Comparison of ENCODE assay signal across 10 mouse cellular contexts in the genomic region with DNA sequence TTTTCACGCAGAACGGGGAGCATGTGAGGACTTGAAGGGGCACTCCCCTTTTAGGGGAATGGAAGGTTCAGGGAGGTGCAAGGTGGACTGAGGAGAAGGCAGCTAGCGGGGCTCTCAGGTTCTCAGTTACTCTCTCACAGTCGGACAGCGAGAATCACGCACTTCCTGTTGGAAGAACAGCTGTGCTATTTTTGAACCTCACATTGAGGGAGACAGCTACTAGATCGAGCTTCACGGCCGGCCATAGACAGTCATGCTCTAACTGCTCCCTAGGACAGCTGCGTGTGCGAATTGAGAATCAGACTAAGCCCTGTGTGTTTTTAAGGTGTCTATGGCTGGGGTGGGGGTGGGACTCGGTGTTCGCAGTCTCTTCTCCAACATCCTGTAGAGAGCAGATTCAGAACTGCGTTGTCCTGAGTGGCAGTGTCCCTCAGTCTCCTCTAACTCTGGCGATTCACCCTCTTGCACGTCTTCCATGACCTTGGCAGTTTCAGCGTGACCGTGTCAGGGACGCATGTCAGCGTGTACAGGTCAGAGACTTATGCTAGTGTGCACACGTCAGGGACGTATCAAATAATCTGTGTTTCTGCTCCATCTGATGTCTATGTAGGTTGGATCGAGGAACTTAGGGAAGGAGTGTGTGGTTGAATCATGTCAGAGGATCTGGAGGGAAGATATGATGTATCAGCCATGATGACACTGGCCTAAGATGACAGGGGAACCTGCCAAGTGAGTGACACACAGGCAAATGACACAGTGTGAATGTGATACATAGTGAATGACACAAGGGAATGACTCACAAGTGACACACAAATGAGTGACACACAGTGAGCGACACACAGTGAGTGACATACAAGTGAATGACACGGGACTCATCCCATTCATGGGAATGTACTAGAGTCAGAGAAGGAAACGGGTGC.
DNase-seq lines count a peak whose midpoint lies in the region; ATAC-seq and TF ChIP-seq lines count a peak whose summit lies in the region.
"Had no signal": no experiment of that assay in that cellular context is flagged by ENCODE, and none has a peak within 500 bp of the region (broad histone marks: within the 10 kb centered on the region; RNA-seq: fewer than 3 reads in every experiment).

No protein-coding gene starts in this region.

- no peak overlapping the region for H3K9ac ChIP-seq in kidney, postnatal 0 days (ENCODE audit: low read depth, low read length)
- no peak overlapping the region for H3K9ac ChIP-seq in intestine, embryonic 15.5 days
- H3K9ac ChIP-seq: embryonic facial prominence, embryonic 12.5 days; limb, embryonic 15.5 days had no signal

- no peak overlapping the region for H3K4me3 ChIP-seq in kidney, postnatal 0 days (replicated peaks; ENCODE audit: low read depth, low read length)
- no peak overlapping the region for H3K4me3 ChIP-seq in intestine, embryonic 15.5 days (replicated peaks)
- H3K4me3 ChIP-seq: embryonic facial prominence, embryonic 12.5 days; limb, embryonic 15.5 days had no signal

- TF ChIP-seq CTCF in kidney, postnatal 0 days (IDR thresholded peaks at IDR 0.05; ENCODE audit: low read depth), result no peak

- no peak overlapping the region for H3K27ac ChIP-seq in kidney, postnatal 0 days
- no peak overlapping the region for H3K27ac ChIP-seq in intestine, embryonic 15.5 days
- H3K27ac ChIP-seq: embryonic facial prominence, embryonic 12.5 days; limb, embryonic 15.5 days had no signal

- no peaks in the 10 kb centered on the region for H3K36me3 ChIP-seq in kidney, postnatal 0 days (ENCODE audit: insufficient read depth, low read length)
- no peaks in the 10 kb centered on the region for H3K36me3 ChIP-seq in intestine, embryonic 15.5 days
- H3K36me3 ChIP-seq: embryonic facial prominence, embryonic 12.5 days; limb, embryonic 15.5 days had no signal

- no peaks in the 10 kb centered on the region for H3K9me3 ChIP-seq in kidney, postnatal 0 days (replicated peaks; ENCODE audit: low read length)
- no peaks in the 10 kb centered on the region for H3K9me3 ChIP-seq in intestine, embryonic 15.5 days
- H3K9me3 ChIP-seq: embryonic facial prominence, embryonic 12.5 days; limb, embryonic 15.5 days had no signal

- H3K27me3 ChIP-seq in kidney, postnatal 0 days (ENCODE audit: insufficient read depth, low read length), result no peaks in the 10 kb centered on the region
- no peaks in the 10 kb centered on the region for H3K27me3 ChIP-seq in intestine, embryonic 15.5 days (replicated peaks)
- H3K27me3 ChIP-seq: embryonic facial prominence, embryonic 12.5 days; limb, embryonic 15.5 days had no signal

- 0 out of 2 replicates have a peak, but pooled peaks cover 4% of the 10 kb centered on the region for H3K4me1 ChIP-seq in kidney, postnatal 0 days (replicated peaks; ENCODE audit: insufficient read depth, low read length)
- H3K4me1 ChIP-seq in intestine, embryonic 15.5 days (replicated peaks), result 0 out of 2 replicates have a peak, but pooled peaks cover 4% of the 10 kb centered on the region

- ATAC-seq in kidney, postnatal 0 days (replicated peaks; ENCODE audit: low FRiP score, low read depth), result no peak
- no peak for ATAC-seq in intestine, embryonic 15.5 days
- ATAC-seq in granulocyte monocyte progenitor cell, adult 5-6 weeks (replicated peaks; ENCODE audit: poor library complexity, severe bottlenecking), result no peak
- ATAC-seq in megakaryocyte progenitor cell, adult 5-6 weeks (replicated peaks; ENCODE audit: poor library complexity), result no peak

- peak overlapping the region; percentile 7; the same call in 1 of the 2 replicates for H3K4me2 ChIP-seq in kidney, postnatal 0 days (ENCODE audit: low read length)
- peak overlapping the region; percentile 37; the same call in 1 of the 2 replicates for H3K4me2 ChIP-seq in intestine, embryonic 15.5 days (replicated peaks)
- H3K4me2 ChIP-seq: embryonic facial prominence, embryonic 12.5 days; limb, embryonic 15.5 days had no signal

- peak; percentile 14 for DNase-seq in kidney, postnatal 0 days (ENCODE audit: low spot score)
- no peak for DNase-seq in kidney, adult 8-10 months
- peak; percentile 7 to 48 for DNase-seq in adrenal gland, postnatal 36 days
- peak; percentile 39 to 48 for DNase-seq in heart, adult 18-20 months
- DNase-seq: retina, postnatal 1 day had no signal

- 70% methylated on average over 26 of the region's 26 CpGs for WGBS in kidney, postnatal 0 days
- 73% methylated on average over 26 of the region's 26 CpGs for WGBS in intestine, embryonic 15.5 days

Comparison
In these comparisons a context has a peak if more than half of its experiments do, and no peak if none do; other contexts are left out.
1. DNase-seq: peak in kidney, postnatal 0 days (single experiment), adrenal gland, postnatal 36 days (2 of 2) and heart, adult 18-20 months (2 of 2); none in kidney, adult 8-10 months (0 of 2).